Mouse (Mus musculus) CH12.LX (cell line): ENCODE data around the gene Lrp10. TPM values are rescaled to one million over a fixed set of nuclear protein-coding genes. Genes with fewer than 3 reads are reported as not detected.

Experiments used
- DNase-seq: peaks from one replicate; pipeline ENCODE4 v3.0.0-alpha.2; 2013; ENCODE audit errors: extremely low read depth
- H3K27ac ChIP-seq: 2 replicates; pipeline ENCODE4 v1.5.1; 2012; ENCODE audit warnings: low read depth, mild to moderate bottlenecking, control low read depth, moderate library complexity; ENCODE audit not compliant: insufficient read depth
- H3K27me3 ChIP-seq: replicated peaks from 2 replicates; pipeline ENCODE3; 2012; ENCODE audit warnings: inconsistent platforms
- H3K36me3 ChIP-seq, 2 experiments: replicated peaks in 1 of 2; 2 replicates each; pipeline versions ENCODE3 to v1.6.1; 2012; ENCODE audit warnings: inconsistent platforms in 1 of 2, low read length in 1 of 2, mild to moderate bottlenecking in 1 of 2, mixed read lengths in 1 of 2, moderate library complexity in 1 of 2; ENCODE audit not compliant: control insufficient read depth in 1 of 2, insufficient read depth in 1 of 2
- H3K4me1 ChIP-seq, 2 experiments: 2 replicates each; pipeline ENCODE4 v1.6.1; 2012; ENCODE audit warnings: inconsistent platforms in 1 of 2, moderate library complexity in 1 of 2; ENCODE audit not compliant: insufficient read depth in 2 of 2, control insufficient read depth in 1 of 2
- H3K4me2 ChIP-seq: 2 replicates; pipeline ENCODE4 v1.6.1; 2012; ENCODE audit warnings: low read depth, mild to moderate bottlenecking, control low read depth; ENCODE audit not compliant: poor library complexity, insufficient read depth, severe bottlenecking
- H3K4me3 ChIP-seq, 3 experiments: fragments of 150-350 bp in 1 of 3; sonication (generic) in 1 of 3; replicated peaks in 1 of 3; 2 replicates each; pipeline versions ENCODE3 to v1.5.1; 2011 to 2012; ENCODE audit warnings: low read depth in 2 of 3, low read length in 2 of 3, mild to moderate bottlenecking in 2 of 3, moderate library complexity in 2 of 3, control low read depth in 1 of 3, improper control_type of control experiment in 1 of 3, inconsistent platforms in 1 of 3, mixed read lengths in 1 of 3; ENCODE audit not compliant: poor library complexity in 1 of 3
- H3K79me2 ChIP-seq: replicated peaks from 2 replicates; pipeline ENCODE4 v1.6.1; 2012; ENCODE audit warnings: mild to moderate bottlenecking, moderate library complexity; ENCODE audit not compliant: control insufficient read depth, poor library complexity, insufficient read depth, severe bottlenecking; ENCODE audit errors: extremely low read depth
- H3K9ac ChIP-seq: 2 replicates; pipeline ENCODE4 v1.6.1; 2012; ENCODE audit warnings: low read depth, mild to moderate bottlenecking, control low read depth, moderate library complexity; ENCODE audit not compliant: insufficient read depth
- H3K9me3 ChIP-seq: replicated peaks from 2 replicates; pipeline ENCODE3; 2012; ENCODE audit warnings: low read length, inconsistent platforms, mixed read lengths
- BHLHE40 ChIP-seq: IDR thresholded peaks from 2 replicates; pipeline ENCODE4 v1.6.1; 2011; ENCODE audit warnings: mild to moderate bottlenecking, low read depth, low read length, improper control_type of control experiment
- CHD2 ChIP-seq: IDR thresholded peaks from 2 replicates; pipeline ENCODE4 v1.6.1; 2011; ENCODE audit warnings: low read length, improper control_type of control experiment
- EP300 ChIP-seq: IDR thresholded peaks from 2 replicates; pipeline ENCODE4 v1.6.1; 2011; ENCODE audit warnings: low read length, improper control_type of control experiment
- ETS1 ChIP-seq: conservative IDR thresholded peaks from 2 replicates; pipeline ENCODE4 v1.6.1; 2012; ENCODE audit warnings: low read depth, mild to moderate bottlenecking, inconsistent platforms, low read length, improper control_type of control experiment, moderate library complexity
- GABPA ChIP-seq: IDR thresholded peaks from 2 replicates; pipeline ENCODE4 v1.6.1; 2012; ENCODE audit warnings: low read depth, low read length, improper control_type of control experiment, inconsistent platforms; ENCODE audit not compliant: insufficient replicate concordance
- IRF4 ChIP-seq: IDR thresholded peaks from 2 replicates; pipeline ENCODE4 v1.6.1; 2014; ENCODE audit warnings: low read depth, mild to moderate bottlenecking, inconsistent platforms, low read length, improper control_type of control experiment
- MAZ ChIP-seq: IDR thresholded peaks from 2 replicates; pipeline ENCODE4 v1.6.1; 2012; ENCODE audit warnings: low read depth, mild to moderate bottlenecking, inconsistent platforms, low read length, improper control_type of control experiment, moderate library complexity
- MXI1 ChIP-seq: IDR thresholded peaks from 2 replicates; pipeline ENCODE4 v1.6.1; 2011; ENCODE audit warnings: mild to moderate bottlenecking, low read depth, low read length, improper control_type of control experiment
- PAX5 ChIP-seq: IDR thresholded peaks from 2 replicates; pipeline ENCODE4 v1.6.1; 2012; ENCODE audit warnings: low read length, inconsistent platforms, mixed read lengths
- POLR2A ChIP-seq: IDR thresholded peaks from 2 replicates; pipeline ENCODE4 v1.6.1; 2011; ENCODE audit warnings: low read depth, mild to moderate bottlenecking, improper control_type of control experiment, low read length
- POLR2AphosphoS2 ChIP-seq: IDR thresholded peaks from 2 replicates; pipeline ENCODE4 v1.6.1; 2011; ENCODE audit warnings: low read depth, low read length, improper control_type of control experiment
- RAD21 ChIP-seq: IDR thresholded peaks from 2 replicates; pipeline ENCODE4 v1.6.1; 2011; ENCODE audit warnings: low read depth, mild to moderate bottlenecking, low read length, improper control_type of control experiment, moderate library complexity
- RCOR1 ChIP-seq: conservative IDR thresholded peaks from 2 replicates; pipeline ENCODE4 v1.6.1; 2012; ENCODE audit warnings: low read depth, mild to moderate bottlenecking, inconsistent platforms, low read length, improper control_type of control experiment
- SIN3A ChIP-seq: IDR thresholded peaks from 2 replicates; pipeline ENCODE4 v1.6.1; 2012; ENCODE audit warnings: low read length, improper control_type of control experiment, inconsistent platforms
- TBP ChIP-seq: conservative IDR thresholded peaks from 2 replicates; pipeline ENCODE4 v1.6.1; 2011; ENCODE audit warnings: low read depth, low read length, improper control_type of control experiment
- ZC3H11A ChIP-seq: IDR thresholded peaks from 2 replicates; pipeline ENCODE4 v1.6.1; 2012; ENCODE audit warnings: low read depth, mild to moderate bottlenecking, inconsistent platforms, low read length, improper control_type of control experiment
- dilution Hi-C: fragments of 300-500 bp; cut with MboI; formaldehyde crosslinking; loops from 2 replicates; pipeline ENCODE4 v1.14.3; 2020; ENCODE audit warnings: low sequenced_read_pairs; ENCODE audit not compliant: extremely low pct_unique_long_range_greater_than_20kb, extremely low pct_ligation_motif_present
- in situ Hi-C: fragments of 300-500 bp; cut with MboI; formaldehyde crosslinking; loops from 3 replicates; pipeline ENCODE4 v1.14.3; 2019; ENCODE audit warnings: low sequenced_read_pairs, low pct_ligation_motif_present, low pct_unique_long_range_greater_than_20kb, mixed read lengths
- polyA plus RNA-seq: library from polyadenylated mRNA; unstranded; fragments of >175 nt; gene quantifications from 2 replicates; pipeline ENCODE4 v1.2.1, GENCODE M21; 2012; ENCODE audit warnings: low read depth; ENCODE audit not compliant: insufficient read length
- total RNA-seq, 2 experiments: library from RNA; depleted of rRNA; stranded (reverse); fragments of 300-350 nt in 1 of 2; fragments of >200 nt in 1 of 2; gene quantifications; 2 replicates each; pipeline ENCODE4 v1.2.3; 2012 to 2014

The Lrp10 gene
- total and polyA plus RNA-seq, 3 experiments = 28.7 to 79.8 (median 60.0) TPM

GRCm38 (mm10) chr14:54430406-54431145 lies 33.4 kb upstream of the Lrp10 start:
- H3K4me2 ChIP-seq = no peak overlapping the region
- dilution Hi-C loops (no loop called here), in situ Hi-C loops (loop anchor here (10.0 kb wide), 1 partner anchor 196 kb away; no protein-coding TSS in a partner anchor)
- no peak for DNase-seq
- TF ChIP-seq BHLHE40 (no peak), POLR2AphosphoS2 (peak; percentile 23; the same call in 1 of the 2 replicates)
- H3K36me3 ChIP-seq = peaks cover 13 to 29% of the 10 kb centered on the region in 2 experiments
- H3K4me1 ChIP-seq = peaks cover 8 to 36% of the 10 kb centered on the region in 2 experiments
- no peaks in the 10 kb centered on the region for H3K79me2 ChIP-seq
- no peak overlapping the region for H3K27ac ChIP-seq
- H3K9me3 ChIP-seq = no peaks in the 10 kb centered on the region
- H3K4me3 ChIP-seq = no peak overlapping the region
- no peaks in the 10 kb centered on the region for H3K27me3 ChIP-seq
- no peak overlapping the region for H3K9ac ChIP-seq

- in situ Hi-C loops = loop anchor here (10.0 kb wide), 1 partner anchor 197 kb away; no protein-coding TSS in a partner anchor
- Histone ChIP-seq H3K4me3 (no peak within 1 kb of the TSS), H3K4me2 (no peak within 1 kb of the TSS), H3K27ac (no peak within 1 kb of the TSS), H3K36me3 (peaks cover 13 to 29% of the 10 kb centered on the region in 2 experiments), H3K27me3 (no peaks in the 10 kb centered on the region), H3K9ac (no peak within 1 kb of the TSS), H3K4me1 (peaks cover 13 to 37% of the 10 kb centered on the region in 2 experiments), H3K9me3 (no peaks in the 10 kb centered on the region), H3K79me2 (no peaks in the 10 kb centered on the region)
- dilution Hi-C loops = no loop called here
- TF ChIP-seq POLR2A (no peak), CHD2 (no peak)
- no peak for DNase-seq
These were observed 32.4 kb upstream of the Lrp10 start, which contains the start of gene Mmp14 for GRCm38 (mm10) chr14:54431334-54432077. TSS of gene Mmp14 (plus strand) at chr14:54431612.

- Histone ChIP-seq H3K4me1 (peaks cover 14 to 36% of the 10 kb centered on the region in 2 experiments), H3K9me3 (no peaks in the 10 kb centered on the region), H3K27me3 (no peaks in the 10 kb centered on the region), H3K9ac (no peak overlapping the region), H3K27ac (no peak overlapping the region), H3K4me2 (no peak overlapping the region), H3K4me3 (no peak overlapping the region), H3K79me2 (no peaks in the 10 kb centered on the region), H3K36me3 (peaks cover 13 to 29% of the 10 kb centered on the region in 2 experiments)
- dilution Hi-C loops = no loop called here
- in situ Hi-C loops = loop anchor here (10.0 kb wide), 1 partner anchor 197 kb away; no protein-coding TSS in a partner anchor
- TF ChIP-seq ETS1 (no peak), BHLHE40 (no peak), MAZ (no peak), TBP (no peak), ZC3H11A (no peak), EP300 (no peak), MXI1 (no peak), POLR2AphosphoS2 (no peak), RAD21 (no peak), IRF4 (no peak), PAX5 (no peak), GABPA (no peak), SIN3A (no peak), RCOR1 (no peak)
- no peak for DNase-seq
These were observed 31.7 kb upstream of the Lrp10 start for GRCm38 (mm10) chr14:54432078-54432836.
